Mouse (Mus musculus): ENCODE measurements around the gene Dnajc1.

Gene Dnajc1

GRCm38 (mm10) chr2:18195285-18195684 lies 197.3 kb downstream of the Dnajc1 start:
- no peak for DNase-seq

- no peak for DNase-seq
These were observed 204.3 kb downstream of the Dnajc1 start for GRCm38 (mm10) chr2:18188367-18188766.

GRCm38 (mm10) chr2:18183079-18183478 lies 209.6 kb downstream of the Dnajc1 start:
- no peak for DNase-seq

GRCm38 (mm10) chr2:18181631-18182030 lies 211.0 kb downstream of the Dnajc1 start:
- DNase-seq = no peak

- no peak for DNase-seq
These were observed 212.3 kb downstream of the Dnajc1 start for GRCm38 (mm10) chr2:18180323-18180722.

GRCm38 (mm10) chr2:18176235-18176634 lies 216.4 kb downstream of the Dnajc1 start:
- no peak for DNase-seq

- no peak for DNase-seq
These were observed 217.4 kb downstream of the Dnajc1 start for GRCm38 (mm10) chr2:18175234-18175633.

GRCm38 (mm10) chr2:18169174-18169948 lies 223.3 kb downstream of the Dnajc1 start:
- no peak for DNase-seq

- DNase-seq = no peak
These were observed 227.1 kb downstream of the Dnajc1 start for GRCm38 (mm10) chr2:18165511-18165910.

- DNase-seq = no peak
These were observed 231.6 kb downstream of the Dnajc1 start for GRCm38 (mm10) chr2:18160992-18161391.

GRCm38 (mm10) chr2:18159426-18159825 lies 233.2 kb downstream of the Dnajc1 start:
- DNase-seq = no peak

- DNase-seq = no peak
These were observed 236.5 kb downstream of the Dnajc1 start for GRCm38 (mm10) chr2:18156131-18156530.
